Mouse (Mus musculus): ENCODE measurements around the gene Disp2.

Disp2 gene

GRCm38 (mm10) chr2:118789501-118789900, 10.0 kb downstream of the Disp2 start:
- DNase-seq (ENCODE audit: low spot score) = no peak

- DNase-seq (ENCODE audit: low spot score) = no peak
Measured at GRCm38 (mm10) chr2:118790221-118790550, 10.7 kb downstream of the Disp2 start.

GRCm38 (mm10) chr2:118790551-118791525, 11.3 kb downstream of the Disp2 start:
- peak; percentile 58 for DNase-seq (ENCODE audit: low spot score)

GRCm38 (mm10) chr2:118791591-118792258, 12.2 kb downstream of the Disp2 start:
- no peak for DNase-seq (ENCODE audit: low spot score)

- no peak for DNase-seq (ENCODE audit: low spot score)
Measured at GRCm38 (mm10) chr2:118792259-118792613, 12.7 kb downstream of the Disp2 start.

GRCm38 (mm10) chr2:118793636-118794035, 14.1 kb downstream of the Disp2 start:
- no peak for DNase-seq (ENCODE audit: low spot score)

- DNase-seq (ENCODE audit: low spot score) = no peak
Measured at GRCm38 (mm10) chr2:118802542-118803118, 23.1 kb downstream of the Disp2 start.

GRCm38 (mm10) chr2:118804474-118804873, 25.0 kb downstream of the Disp2 start:
- no peak for DNase-seq (ENCODE audit: low spot score)

GRCm38 (mm10) chr2:118805137-118805536, 25.6 kb downstream of the Disp2 start:
- no peak for DNase-seq (ENCODE audit: low spot score)

- no peak for DNase-seq (ENCODE audit: low spot score)
Measured at GRCm38 (mm10) chr2:118805756-118806155, 26.2 kb downstream of the Disp2 start.

GRCm38 (mm10) chr2:118806860-118807259, 27.3 kb downstream of the Disp2 start:
- DNase-seq (ENCODE audit: low spot score) = no peak

- DNase-seq (ENCODE audit: low spot score) = no peak
Measured at GRCm38 (mm10) chr2:118810861-118811260, 31.3 kb downstream of the Disp2 start.

GRCm38 (mm10) chr2:118812724-118813123, 33.2 kb downstream of the Disp2 start:
- DNase-seq (ENCODE audit: low spot score) = no peak

GRCm38 (mm10) chr2:118813981-118814836, 34.7 kb downstream of the Disp2 start, which contains the start of gene Knstrn:
TSS of gene Knstrn (plus strand) at chr2:118814003.
- DNase-seq (ENCODE audit: low spot score) = peak; percentile 84

- DNase-seq (ENCODE audit: low spot score) = no peak
Measured at GRCm38 (mm10) chr2:118822800-118823199, 43.3 kb downstream of the Disp2 start.

- no peak for DNase-seq (ENCODE audit: low spot score)
Measured at GRCm38 (mm10) chr2:118824396-118824795, 44.9 kb downstream of the Disp2 start.

- DNase-seq (ENCODE audit: low spot score) = no peak
Measured at GRCm38 (mm10) chr2:118829096-118829495, 49.6 kb downstream of the Disp2 start.

- no peak for DNase-seq (ENCODE audit: low spot score)
Measured at GRCm38 (mm10) chr2:118834061-118834460, 54.5 kb downstream of the Disp2 start.

GRCm38 (mm10) chr2:118835115-118835514, 55.6 kb downstream of the Disp2 start:
- no peak for DNase-seq (ENCODE audit: low spot score)

GRCm38 (mm10) chr2:118838330-118838729, 58.8 kb downstream of the Disp2 start:
- no peak for DNase-seq (ENCODE audit: low spot score)

GRCm38 (mm10) chr2:118841186-118841585, 61.7 kb downstream of the Disp2 start:
- DNase-seq (ENCODE audit: low spot score) = no peak

GRCm38 (mm10) chr2:118841774-118842173, 62.3 kb downstream of the Disp2 start:
- DNase-seq (ENCODE audit: low spot score) = no peak
